Mouse (Mus musculus) kidney, postnatal 14 days (tissue): ENCODE data around the gene 6030498E09Rik.

ENCODE experiments used
- DNase-seq: peaks from one replicate; pipeline ENCODE4 v3.0.0; 2022; ENCODE audit warnings: mixed read lengths

6030498E09Rik gene

GRCm38 (mm10) chrX:38772478-38772877 lies at the start of gene 6030498E09Rik:
TSS of gene 6030498E09Rik (plus strand) at chrX:38772671.
- no peak for DNase-seq

DNA sequence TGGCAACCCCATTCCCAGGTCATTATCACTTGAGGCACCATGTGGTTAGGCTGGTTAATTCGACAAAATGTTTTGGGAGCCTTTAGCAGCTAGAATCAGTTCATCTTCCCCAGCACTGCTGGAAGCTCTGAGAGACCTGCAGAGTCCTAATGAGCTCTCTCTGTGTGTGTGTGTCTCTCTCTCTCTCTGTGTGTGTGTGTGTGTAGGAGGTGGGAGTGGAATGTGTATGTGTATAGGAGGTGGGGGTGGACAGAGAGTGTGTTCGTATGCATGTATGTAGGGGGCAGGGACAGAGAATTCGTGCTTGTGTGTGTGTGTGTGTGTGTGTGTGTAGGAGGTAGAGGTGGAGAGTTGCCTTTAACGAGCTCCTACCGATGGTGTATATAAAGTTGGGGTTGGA lies 42.4 kb upstream of the 6030498E09Rik start:
- no peak for DNase-seq

GRCm38 (mm10) chrX:38730639-38731038 lies 41.8 kb upstream of the 6030498E09Rik start:
- DNase-seq: no peak

DNA sequence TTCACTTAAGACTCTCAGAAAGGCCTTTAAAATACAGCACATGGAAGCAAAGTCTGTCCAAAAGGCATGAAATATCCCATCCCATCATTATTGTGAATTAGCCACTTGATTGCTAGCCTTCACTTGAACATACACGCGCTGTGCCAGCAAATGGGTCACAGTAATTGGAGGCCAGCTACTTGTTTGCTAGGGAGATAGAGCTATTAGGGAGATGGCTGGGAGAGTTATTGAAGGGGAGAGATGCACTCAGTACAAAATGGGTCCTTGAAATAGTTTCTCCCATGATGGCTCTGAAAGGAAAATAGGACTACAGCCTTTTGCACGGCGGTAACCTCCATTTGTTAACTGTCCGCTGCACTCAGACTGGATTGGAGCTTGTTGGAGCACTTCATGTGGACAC lies 38.8 kb upstream of the 6030498E09Rik start:
- DNase-seq: no peak

DNA sequence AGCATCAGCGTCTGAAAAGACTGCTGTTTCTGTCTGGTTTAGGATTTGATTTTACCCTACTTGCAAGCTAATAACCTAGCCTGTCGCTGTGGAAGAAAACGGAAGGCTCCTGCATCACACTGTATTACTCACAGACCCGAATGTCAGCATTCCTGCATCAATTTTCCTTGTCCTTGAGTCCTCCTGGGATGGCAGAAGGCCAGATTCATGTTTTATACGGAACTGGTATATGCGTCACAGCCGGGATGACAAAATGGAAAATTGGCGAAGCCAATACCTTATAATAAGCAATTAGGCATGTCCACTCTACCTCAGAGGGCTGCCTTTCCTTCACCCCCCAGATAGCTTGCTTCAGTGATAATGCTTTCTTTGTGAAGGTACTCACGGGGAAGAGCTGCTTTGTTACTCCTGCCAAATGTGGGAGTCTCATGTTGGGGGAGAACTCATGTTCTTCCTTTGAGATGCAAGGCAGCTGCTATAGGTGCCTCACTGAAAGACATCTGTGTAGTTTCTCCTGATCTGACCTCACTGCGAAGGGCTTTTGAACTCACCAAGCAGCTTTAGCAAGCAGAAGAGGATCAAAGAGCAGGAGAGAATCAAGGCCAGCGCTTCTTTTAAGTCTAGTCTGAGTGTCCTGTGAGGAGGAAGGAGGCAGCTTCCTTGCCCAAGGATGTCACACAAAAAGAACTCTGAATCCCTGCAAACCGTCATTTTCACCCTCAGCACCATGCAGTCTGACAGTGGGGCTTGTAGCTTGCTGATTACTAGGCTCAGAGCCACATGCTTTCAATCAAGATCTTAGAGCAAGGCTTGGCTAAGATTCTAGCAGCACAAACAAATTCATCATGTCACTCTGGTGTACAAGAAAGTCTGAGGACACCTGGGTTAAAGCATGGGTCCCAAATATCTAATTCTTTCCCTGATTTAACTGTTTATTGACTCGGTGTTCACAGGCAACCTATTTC lies 37.3 kb upstream of the 6030498E09Rik start:
- peak; percentile 5 for DNase-seq

DNA sequence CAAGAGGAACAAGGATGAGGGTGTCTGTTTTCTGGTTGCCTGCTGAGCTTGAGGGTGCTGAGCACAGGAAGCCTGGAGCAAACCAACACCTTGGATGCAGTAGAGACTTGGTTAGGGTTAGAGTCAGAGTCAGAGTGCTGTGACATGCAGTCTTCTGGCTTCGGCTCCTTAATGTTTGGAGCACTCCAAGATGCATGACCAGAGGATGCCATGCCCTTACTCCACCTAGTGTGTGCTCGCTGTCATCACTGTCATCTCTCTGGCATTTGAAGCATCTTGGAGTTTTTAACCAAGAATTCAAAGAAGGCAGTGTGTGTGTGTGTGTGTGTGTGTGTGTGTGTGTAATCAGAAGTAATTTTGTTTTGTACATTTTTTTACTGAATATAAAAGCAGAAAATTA lies 1.0 kb upstream of the 6030498E09Rik start:
- DNase-seq: no peak

GRCm38 (mm10) chrX:38771886-38772285 lies 585 bp upstream of the 6030498E09Rik start:
- DNase-seq: peak; percentile 12

GRCm38 (mm10) chrX:38794373-38794772 lies 21.9 kb downstream of the 6030498E09Rik start:
- no peak for DNase-seq

DNA sequence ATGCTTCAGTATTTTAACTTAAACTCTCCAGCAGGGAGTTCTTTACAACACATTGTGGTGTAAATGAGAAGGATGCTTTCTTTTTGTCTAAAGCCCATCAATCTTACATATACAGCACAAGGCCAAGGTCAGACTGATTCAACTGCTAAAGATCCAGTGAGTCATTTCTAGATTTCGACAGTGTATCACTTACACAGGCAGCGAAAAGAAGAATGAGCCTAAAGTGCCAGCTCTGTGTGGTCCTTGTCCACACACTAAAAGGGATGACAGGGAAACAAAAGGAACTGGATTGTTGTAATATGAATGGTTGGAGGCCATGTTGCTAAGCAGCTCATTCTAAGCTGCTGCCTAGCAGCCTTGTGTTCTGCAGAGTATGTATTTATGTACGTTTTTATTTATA lies 41.5 kb downstream of the 6030498E09Rik start:
- DNase-seq: no peak

GRCm38 (mm10) chrX:38816841-38817240 lies 44.4 kb downstream of the 6030498E09Rik start:
- DNase-seq: peak; percentile 10

GRCm38 (mm10) chrX:38958571-38958970 lies 186.1 kb downstream of the 6030498E09Rik start:
- no peak for DNase-seq

- DNase-seq: no peak
Measured at GRCm38 (mm10) chrX:38996265-38996664, 223.8 kb downstream of the 6030498E09Rik start.
